Mouse (Mus musculus) olfactory bulb, adult 2 months (tissue): ENCODE results near the gene Rnasek. TPM values are rescaled to one million over a fixed set of nuclear protein-coding genes. Genes with fewer than 3 reads are reported as not detected.
A peak's percentile ranks its signal among the peaks of the same experiment; 100 is the strongest.

Experiments used
- H3K27ac ChIP-seq: fragments of 200-500 bp; 2 replicates; pipeline ENCODE4 v1.5.1; 2012; ENCODE audit warnings: low read depth, low read length; ENCODE audit not compliant: insufficient read depth
- H3K4me1 ChIP-seq: fragments of 200-500 bp; 2 replicates; pipeline ENCODE4 v1.6.1; 2012; ENCODE audit warnings: low read length; ENCODE audit not compliant: control insufficient read depth, insufficient read depth
- H3K4me3 ChIP-seq: fragments of 200-500 bp; 2 replicates; pipeline ENCODE4 v1.5.1; 2012; ENCODE audit warnings: mild to moderate bottlenecking, low read depth, low read length, moderate library complexity; ENCODE audit not compliant: insufficient read depth
- CTCF ChIP-seq: fragments of 200-500 bp; IDR thresholded peaks from 2 replicates; pipeline ENCODE4 v1.5.1; 2012; ENCODE audit warnings: low read depth, mild to moderate bottlenecking, low read length, moderate library complexity; ENCODE audit not compliant: insufficient read depth
- POLR2A ChIP-seq: fragments of 200-500 bp; IDR thresholded peaks from 2 replicates; pipeline ENCODE4 v1.6.1; 2012; ENCODE audit warnings: mild to moderate bottlenecking, low read depth, low read length, moderate library complexity; ENCODE audit not compliant: insufficient read depth
- WGBS: fragments of 180-500 bp; shearing (Covaris S2); methylation state at CpG from one replicate; pipeline ENCODE4 v1.1.7; 2018; 5-methylcytosine and 5-hydroxymethylcytosine counted together
- polyA plus RNA-seq: library from polyadenylated mRNA; stranded (reverse); fragments of >200 nt; gene quantifications from 2 replicates; pipeline ENCODE4 v1.2.4, GENCODE M21; 2012; ENCODE audit warnings: low replicate concordance; ENCODE audit not compliant: missing spikeins, insufficient read depth, insufficient read length

Rnasek gene
- polyA plus RNA-seq, 1 experiment = not detected

DNA sequence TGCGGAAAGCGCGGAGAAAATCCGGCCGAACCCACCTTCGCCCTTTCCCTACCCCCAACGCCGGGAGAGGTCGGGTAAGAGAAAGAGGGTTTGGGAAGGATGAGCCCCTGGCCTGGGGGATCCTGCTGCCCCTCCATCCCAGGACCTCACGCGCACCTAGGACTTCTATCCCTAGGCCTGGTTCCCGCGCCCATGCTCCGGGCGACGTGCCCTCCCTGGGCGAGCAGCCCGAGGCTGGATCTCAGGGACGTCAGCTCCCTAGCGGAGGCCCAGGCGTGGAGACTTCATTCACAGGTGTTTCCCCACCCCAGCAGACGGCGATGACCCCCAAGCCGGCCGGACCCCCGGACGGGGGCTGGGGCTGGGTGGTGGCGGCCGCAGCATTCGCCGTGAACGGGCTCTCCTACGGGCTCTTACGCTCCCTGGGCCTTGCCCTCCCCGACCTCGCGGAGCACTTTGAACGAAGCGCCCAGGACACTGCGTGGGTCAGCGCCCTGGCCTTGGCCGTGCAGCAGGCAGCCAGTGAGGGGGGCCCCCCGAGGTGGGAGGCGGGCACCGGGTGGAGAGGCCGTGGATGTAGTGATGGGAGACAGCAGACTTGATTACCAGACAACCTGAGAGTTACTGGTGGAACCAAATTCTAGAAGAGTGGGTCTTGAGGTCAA, 25.3 kb downstream of the Rnasek start:
- peaks cover 31% of the 10 kb centered on the region for H3K4me1 ChIP-seq
- TF ChIP-seq CTCF (no peak), POLR2A (no peak; the same call in 1 of the 2 replicates)
- 2% methylated on average over 46 of the region's 46 CpGs for WGBS
- no peak overlapping the region for H3K27ac ChIP-seq
- peak overlapping the region; percentile 49 for H3K4me3 ChIP-seq

DNA sequence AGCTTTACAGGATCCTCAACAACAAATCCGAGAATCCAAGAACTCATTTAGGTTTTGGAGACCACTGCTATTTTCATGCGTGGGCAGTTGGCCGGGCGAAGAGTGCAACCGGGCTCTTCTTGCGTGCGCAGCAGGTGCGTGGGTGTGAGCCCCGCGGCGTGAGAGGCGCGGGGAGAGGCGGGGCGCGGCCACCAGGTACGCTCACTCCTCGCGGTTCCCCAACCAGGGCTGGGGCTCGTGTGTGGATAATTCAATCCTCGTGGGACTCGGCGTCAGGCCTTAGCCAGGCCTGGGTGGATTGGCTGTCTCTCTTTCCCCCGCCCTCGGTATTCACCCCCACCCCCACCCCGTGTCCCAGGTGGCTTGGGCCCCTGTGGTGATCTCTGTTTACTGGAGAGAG, 25.9 kb downstream of the Rnasek start:
- TF ChIP-seq CTCF = no peak
- TF ChIP-seq POLR2A = no peak

DNA sequence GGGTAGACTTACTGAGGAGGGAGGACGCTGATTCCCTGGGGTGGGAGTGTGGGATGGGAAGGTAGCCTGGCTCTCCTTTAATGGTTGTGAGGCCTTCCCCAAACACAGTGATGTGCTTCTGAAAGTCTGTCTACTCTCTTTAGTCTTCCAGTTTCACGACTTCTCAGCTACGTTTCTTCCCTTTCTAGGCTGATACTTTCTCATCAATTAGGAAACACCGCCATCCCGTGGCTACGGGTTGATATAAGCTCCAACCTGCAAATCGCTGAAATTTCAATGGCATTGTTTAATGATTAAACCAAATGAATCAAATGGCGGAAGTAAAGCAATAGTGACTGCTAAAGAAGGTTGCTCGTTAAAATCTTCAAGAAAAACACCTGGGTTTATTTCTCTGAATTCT, 26.7 kb downstream of the Rnasek start:
- 6% methylated on average over 9 of the region's 9 CpGs for WGBS
- Histone ChIP-seq H3K27ac (no peak overlapping the region), H3K4me1 (peaks cover 22% of the 10 kb centered on the region), H3K4me3 (no peak overlapping the region)
- TF ChIP-seq CTCF (no peak), POLR2A (no peak)

More for the DNA sequence above, 25.9 kb downstream of the Rnasek start:
- Histone ChIP-seq H3K27ac (no peak overlapping the region), H3K4me1 (peaks cover 26% of the 10 kb centered on the region), H3K4me3 (peak overlapping the region; percentile 49)
- WGBS = 2% methylated on average over 26 of the region's 26 CpGs

DNA sequence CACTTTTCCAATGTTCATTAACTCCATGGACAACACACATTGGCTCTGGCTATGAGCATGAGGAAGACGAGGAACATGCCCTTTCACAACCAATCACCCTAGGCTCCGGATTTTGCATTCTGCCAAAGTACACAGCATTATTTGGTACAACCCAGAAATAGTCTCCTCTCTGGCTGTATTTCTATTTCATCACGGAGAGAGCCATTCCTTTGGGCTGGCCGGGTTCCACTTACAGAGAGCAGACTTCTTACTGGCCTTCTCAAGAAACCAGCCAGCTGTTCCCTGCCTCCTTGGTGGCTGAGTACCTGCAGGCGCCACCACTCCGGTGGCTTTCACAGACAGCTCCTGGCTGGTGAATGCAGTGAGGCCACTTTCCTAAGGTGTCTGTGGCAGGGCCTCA, 27.2 kb downstream of the Rnasek start, which contains the start of gene Slc16a11:
Gene Slc16a11, plus strand, starts transcription at position 330 of the 400 bp plus-strand sequence.
- WGBS = 49% methylated on average over 6 of the region's 6 CpGs
- TF ChIP-seq POLR2A = no peak
- no peak for TF ChIP-seq CTCF
- Histone ChIP-seq H3K4me3 (peak within 1 kb of the TSS; percentile 49), H3K27ac (no peak within 1 kb of the TSS), H3K4me1 (peaks cover 22% of the 10 kb centered on the region)

DNA sequence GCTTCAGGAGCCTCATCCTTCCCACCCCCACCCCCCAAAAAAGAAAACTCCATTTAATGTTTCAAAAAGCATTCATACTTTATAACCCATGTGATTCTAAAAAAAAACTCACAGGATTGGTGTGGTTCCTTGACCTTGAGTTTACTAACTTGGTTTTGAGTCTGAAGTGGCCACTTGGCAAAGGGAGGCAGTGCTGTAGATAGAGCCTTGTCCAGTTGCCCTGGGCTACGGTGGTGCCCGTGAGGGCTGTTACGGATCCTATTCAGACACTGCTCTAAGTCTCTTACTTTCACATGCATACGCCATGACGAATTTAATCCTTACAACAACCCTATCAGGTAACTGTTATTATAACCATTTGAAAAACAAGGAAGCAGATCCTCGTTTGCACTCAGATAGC, 27.7 kb downstream of the Rnasek start:
- TF ChIP-seq CTCF (no peak), POLR2A (no peak)
- 68% methylated on average over 6 of the region's 6 CpGs for WGBS
- no peak overlapping the region for H3K4me3 ChIP-seq
- peaks cover 22% of the 10 kb centered on the region for H3K4me1 ChIP-seq
- no peak overlapping the region for H3K27ac ChIP-seq

DNA sequence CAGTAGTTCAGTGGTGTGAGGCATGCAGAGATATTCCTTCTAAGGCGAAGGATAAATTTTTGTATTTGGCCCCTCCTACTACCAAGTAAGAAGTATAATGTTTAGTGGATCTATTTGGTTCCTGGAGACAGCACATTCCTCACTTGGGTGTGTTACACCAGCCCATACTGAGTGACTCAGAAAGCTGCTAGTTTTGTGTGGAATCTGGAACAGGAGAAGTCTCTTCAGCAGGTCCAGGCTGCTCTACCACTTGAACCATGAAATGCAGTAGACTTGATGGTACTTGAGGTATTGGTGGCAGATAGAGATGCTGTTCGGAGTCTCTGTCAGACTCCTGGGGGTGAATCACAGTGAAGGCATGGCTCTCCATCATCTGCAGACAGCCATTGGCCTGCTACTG, 29.0 kb downstream of the Rnasek start:
- H3K4me3 ChIP-seq = no peak overlapping the region
- H3K27ac ChIP-seq = no peak overlapping the region
- peaks cover 22% of the 10 kb centered on the region for H3K4me1 ChIP-seq
- WGBS = 94% methylated on average over 2 of the region's 2 CpGs
- TF ChIP-seq CTCF (no peak), POLR2A (no peak)

DNA sequence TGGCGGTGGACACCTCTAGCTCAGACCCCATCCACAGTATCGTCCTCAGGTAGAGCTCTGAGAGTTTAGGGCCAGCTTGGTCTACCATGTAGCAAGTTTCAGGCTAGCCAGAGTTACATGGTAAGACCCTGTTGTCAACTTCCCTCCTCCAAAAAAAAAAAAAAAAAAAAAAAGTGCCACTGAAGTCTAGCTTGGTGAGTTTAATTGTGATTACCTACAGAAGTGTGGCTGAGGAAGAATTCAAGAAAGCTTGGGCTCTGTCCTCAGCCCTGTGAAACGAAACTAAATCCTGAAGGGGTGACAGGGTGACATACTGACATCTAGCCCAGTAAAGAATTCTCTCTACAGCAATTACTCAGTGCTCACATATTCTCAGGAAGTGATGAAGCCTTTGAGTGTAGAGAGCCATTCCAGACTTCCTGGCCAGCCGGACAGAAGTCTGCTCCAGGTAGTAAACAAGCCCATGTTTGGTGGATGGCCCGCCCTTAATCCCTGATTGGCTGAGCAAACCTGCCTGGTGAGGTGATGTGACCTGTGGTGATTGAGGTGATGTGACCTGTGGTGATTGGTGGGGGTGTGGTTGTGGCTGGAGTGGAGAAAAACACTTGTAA, 30.8 kb downstream of the Rnasek start:
- Histone ChIP-seq H3K27ac (no peak overlapping the region), H3K4me1 (peaks cover 7% of the 10 kb centered on the region), H3K4me3 (no peak overlapping the region)
- 84% methylated on average over 5 of the region's 5 CpGs for WGBS
- TF ChIP-seq CTCF = no peak
- TF ChIP-seq POLR2A = no peak

DNA sequence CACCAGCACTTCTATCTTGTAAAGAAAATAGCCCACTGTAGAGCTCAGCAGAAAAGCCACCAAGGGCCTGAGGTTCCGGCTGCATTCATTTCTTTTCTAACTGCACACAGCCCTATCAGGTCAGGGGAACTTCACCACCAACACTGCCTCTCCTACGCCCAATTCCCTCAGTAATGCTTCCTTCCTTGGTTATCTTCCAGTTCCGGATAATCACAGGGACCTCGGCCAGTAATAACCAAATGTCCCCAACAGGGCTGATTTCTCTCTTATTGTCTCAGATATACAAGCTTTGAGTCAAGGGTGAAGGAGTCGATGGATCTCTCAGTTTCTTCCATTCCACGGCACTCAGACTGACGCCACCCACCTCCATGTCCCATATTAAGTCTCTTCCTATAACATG, 32.4 kb downstream of the Rnasek start:
- no peak for TF ChIP-seq POLR2A
- H3K4me3 ChIP-seq = no peak overlapping the region
- H3K4me1 ChIP-seq = no peaks in the 10 kb centered on the region
- 83% methylated on average over 7 of the region's 7 CpGs for WGBS
- no peak overlapping the region for H3K27ac ChIP-seq

DNA sequence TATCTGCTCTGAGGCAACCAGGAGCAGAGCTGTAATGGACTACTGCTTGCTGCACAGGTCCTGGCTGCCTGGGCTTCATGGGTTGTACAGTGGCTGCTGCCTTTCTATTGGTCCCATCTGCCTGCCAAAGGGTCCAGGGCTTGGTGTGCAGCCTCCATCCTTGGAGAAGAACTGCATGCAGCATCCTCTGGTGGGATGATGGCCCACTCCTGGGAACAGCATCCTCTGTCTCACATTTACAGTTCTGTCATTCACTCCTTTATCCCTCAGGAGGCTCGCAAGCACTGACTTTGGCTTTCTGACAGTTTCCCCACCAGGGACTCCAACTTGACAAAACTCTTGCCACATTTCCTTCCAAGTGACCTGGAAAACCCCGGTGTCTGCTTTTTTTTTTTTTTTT, 32.8 kb downstream of the Rnasek start:
- no peak overlapping the region for H3K4me3 ChIP-seq
- no peaks in the 10 kb centered on the region for H3K4me1 ChIP-seq
- TF ChIP-seq POLR2A = no peak
- TF ChIP-seq CTCF = no peak
- H3K27ac ChIP-seq = no peak overlapping the region
- 72% methylated on average over 2 of the region's 2 CpGs for WGBS
